Mouse (Mus musculus) CH12.LX (cell line): Measurements from ENCODE around the gene Miip. TPM values are rescaled to one million over a fixed set of nuclear protein-coding genes. Genes with fewer than 3 reads are reported as not detected.
A peak's percentile ranks its signal among the peaks of the same experiment; 100 is the strongest.
"Not testable (repeated sequence)": the region's sequence is repeated elsewhere in the genome, so short reads cannot be mapped to it uniquely, and the experiment has no call there.

ENCODE experiments used
- DNase-seq: peaks from one replicate; pipeline ENCODE4 v3.0.0-alpha.2; 2013; ENCODE audit errors: extremely low read depth
- H3K27ac ChIP-seq: 2 replicates; pipeline ENCODE4 v1.5.1; 2012; ENCODE audit warnings: low read depth, mild to moderate bottlenecking, control low read depth, moderate library complexity; ENCODE audit not compliant: insufficient read depth
- H3K27me3 ChIP-seq: replicated peaks from 2 replicates; pipeline ENCODE3; 2012; ENCODE audit warnings: inconsistent platforms
- H3K36me3 ChIP-seq, 2 experiments: replicated peaks in 1 of 2; 2 replicates each; pipeline versions ENCODE3 to v1.6.1; 2012; ENCODE audit warnings: inconsistent platforms in 1 of 2, low read length in 1 of 2, mild to moderate bottlenecking in 1 of 2, mixed read lengths in 1 of 2, moderate library complexity in 1 of 2; ENCODE audit not compliant: control insufficient read depth in 1 of 2, insufficient read depth in 1 of 2
- H3K4me1 ChIP-seq, 2 experiments: 2 replicates each; pipeline ENCODE4 v1.6.1; 2012; ENCODE audit warnings: inconsistent platforms in 1 of 2, moderate library complexity in 1 of 2; ENCODE audit not compliant: insufficient read depth in 2 of 2, control insufficient read depth in 1 of 2
- H3K4me2 ChIP-seq: 2 replicates; pipeline ENCODE4 v1.6.1; 2012; ENCODE audit warnings: low read depth, mild to moderate bottlenecking, control low read depth; ENCODE audit not compliant: poor library complexity, insufficient read depth, severe bottlenecking
- H3K4me3 ChIP-seq, 3 experiments: fragments of 150-350 bp in 1 of 3; sonication (generic) in 1 of 3; replicated peaks in 1 of 3; 2 replicates each; pipeline versions ENCODE3 to v1.5.1; 2011 to 2012; ENCODE audit warnings: low read depth in 2 of 3, low read length in 2 of 3, mild to moderate bottlenecking in 2 of 3, moderate library complexity in 2 of 3, control low read depth in 1 of 3, improper control_type of control experiment in 1 of 3, inconsistent platforms in 1 of 3, mixed read lengths in 1 of 3; ENCODE audit not compliant: poor library complexity in 1 of 3
- H3K79me2 ChIP-seq: replicated peaks from 2 replicates; pipeline ENCODE4 v1.6.1; 2012; ENCODE audit warnings: mild to moderate bottlenecking, moderate library complexity; ENCODE audit not compliant: control insufficient read depth, poor library complexity, insufficient read depth, severe bottlenecking; ENCODE audit errors: extremely low read depth
- H3K9ac ChIP-seq: 2 replicates; pipeline ENCODE4 v1.6.1; 2012; ENCODE audit warnings: low read depth, mild to moderate bottlenecking, control low read depth, moderate library complexity; ENCODE audit not compliant: insufficient read depth
- H3K9me3 ChIP-seq: replicated peaks from 2 replicates; pipeline ENCODE3; 2012; ENCODE audit warnings: low read length, inconsistent platforms, mixed read lengths
- CTCF ChIP-seq, 2 experiments: IDR thresholded peaks in 1 of 2; conservative IDR thresholded peaks in 1 of 2; 2 replicates each; pipeline ENCODE4 v1.5.1; 2011 to 2012; ENCODE audit warnings: low read depth in 2 of 2, low read length in 2 of 2, improper control_type of control experiment in 1 of 2, inconsistent platforms in 1 of 2, mild to moderate bottlenecking in 1 of 2, moderate library complexity in 1 of 2
- JUND ChIP-seq: conservative IDR thresholded peaks from 2 replicates; pipeline ENCODE4 v1.6.1; 2011; ENCODE audit warnings: low read depth, low read length, improper control_type of control experiment
- MXI1 ChIP-seq: IDR thresholded peaks from 2 replicates; pipeline ENCODE4 v1.6.1; 2011; ENCODE audit warnings: mild to moderate bottlenecking, low read depth, low read length, improper control_type of control experiment
- NRF1 ChIP-seq: IDR thresholded peaks from 2 replicates; pipeline ENCODE4 v1.6.1; 2014; ENCODE audit warnings: low read depth, mild to moderate bottlenecking, inconsistent platforms, low read length, improper control_type of control experiment, moderate library complexity
- PAX5 ChIP-seq: IDR thresholded peaks from 2 replicates; pipeline ENCODE4 v1.6.1; 2012; ENCODE audit warnings: low read length, inconsistent platforms, mixed read lengths
- POLR2AphosphoS2 ChIP-seq: IDR thresholded peaks from 2 replicates; pipeline ENCODE4 v1.6.1; 2011; ENCODE audit warnings: low read depth, low read length, improper control_type of control experiment
- RAD21 ChIP-seq: IDR thresholded peaks from 2 replicates; pipeline ENCODE4 v1.6.1; 2011; ENCODE audit warnings: low read depth, mild to moderate bottlenecking, low read length, improper control_type of control experiment, moderate library complexity
- RCOR1 ChIP-seq: conservative IDR thresholded peaks from 2 replicates; pipeline ENCODE4 v1.6.1; 2012; ENCODE audit warnings: low read depth, mild to moderate bottlenecking, inconsistent platforms, low read length, improper control_type of control experiment
- SMC3 ChIP-seq: IDR thresholded peaks from 2 replicates; pipeline ENCODE4 v1.6.1; 2011; ENCODE audit warnings: low read depth, low read length, improper control_type of control experiment
- TBP ChIP-seq: conservative IDR thresholded peaks from 2 replicates; pipeline ENCODE4 v1.6.1; 2011; ENCODE audit warnings: low read depth, low read length, improper control_type of control experiment
- ZKSCAN1 ChIP-seq: IDR thresholded peaks from 2 replicates; pipeline ENCODE4 v1.6.1; 2012; ENCODE audit warnings: low read depth, inconsistent platforms, low read length, improper control_type of control experiment, borderline replicate concordance
- ZMIZ1 ChIP-seq: IDR thresholded peaks from 2 replicates; pipeline ENCODE4 v1.6.1; 2012; ENCODE audit warnings: low read depth, mild to moderate bottlenecking, inconsistent platforms, low read length, improper control_type of control experiment
- dilution Hi-C: fragments of 300-500 bp; cut with MboI; formaldehyde crosslinking; loops from 2 replicates; pipeline ENCODE4 v1.14.3; 2020; ENCODE audit warnings: low sequenced_read_pairs; ENCODE audit not compliant: extremely low pct_unique_long_range_greater_than_20kb, extremely low pct_ligation_motif_present
- in situ Hi-C: fragments of 300-500 bp; cut with MboI; formaldehyde crosslinking; loops from 3 replicates; pipeline ENCODE4 v1.14.3; 2019; ENCODE audit warnings: low sequenced_read_pairs, low pct_ligation_motif_present, low pct_unique_long_range_greater_than_20kb, mixed read lengths
- polyA plus RNA-seq: library from polyadenylated mRNA; unstranded; fragments of >175 nt; gene quantifications from 2 replicates; pipeline ENCODE4 v1.2.1, GENCODE M21; 2012; ENCODE audit warnings: low read depth; ENCODE audit not compliant: insufficient read length
- total RNA-seq, 2 experiments: library from RNA; depleted of rRNA; stranded (reverse); fragments of 300-350 nt in 1 of 2; fragments of >200 nt in 1 of 2; gene quantifications; 2 replicates each; pipeline ENCODE4 v1.2.3; 2012 to 2014

Miip gene
- total and polyA plus RNA-seq, 3 experiments, result 31.5 to 58.8 (median 46.6) TPM

GRCm38 (mm10) chr4:147867563-147868449, 810 bp downstream of the Miip start:
- dilution Hi-C loops, result no loop called here

GRCm38 (mm10) chr4:147866793-147867192, 1.8 kb downstream of the Miip start:
- Histone ChIP-seq H3K36me3 (peaks cover 35 to 54% of the 10 kb centered on the region in 2 experiments), H3K79me2 (peaks cover 25% of the 10 kb centered on the region), H3K4me1 (peaks cover 0 to 28% of the 10 kb centered on the region in 2 experiments; a peak in 2 of 4 replicates)
- H3K9me3 ChIP-seq, in situ Hi-C loops, H3K4me3 ChIP-seq, dilution Hi-C loops, DNase-seq, H3K9ac ChIP-seq, H3K4me2 ChIP-seq, H3K27ac ChIP-seq, H3K27me3 ChIP-seq: not testable (repeated sequence)

More at GRCm38 (mm10) chr4:147867563-147868449, 810 bp downstream of the Miip start:
- Histone ChIP-seq H3K36me3 (peaks cover 30 to 50% of the 10 kb centered on the region in 2 experiments), H3K4me1 (peaks cover 0 to 28% of the 10 kb centered on the region in 2 experiments; a peak in 2 of 4 replicates), H3K4me3 (peak overlapping the region; percentile 85 to 97 (median 96)), H3K27me3 (no peaks in the 10 kb centered on the region), H3K4me2 (peak overlapping the region; percentile 96), H3K9me3 (no peaks in the 10 kb centered on the region), H3K27ac (peak overlapping the region; percentile 63), H3K79me2 (peaks cover 25% of the 10 kb centered on the region), H3K9ac (peak overlapping the region; percentile 90)
- in situ Hi-C loops, result no loop called here
- DNase-seq, result no peak
- TF ChIP-seq CTCF (conservative IDR thresholded peaks at IDR 0.05 in 1 of 2, IDR thresholded peaks at IDR 0.05 in 1 of 2; ENCODE audit: low read depth in 2 of 2, low read length in 2 of 2) (peak in 1 of 2 experiments; percentile 38; a peak in 1 of 4 replicates), MXI1 (peak; percentile 28; the same call in 1 of the 2 replicates), JUND (no peak), TBP (no peak), SMC3 (no peak; the same call in 1 of the 2 replicates), ZMIZ1 (no peak), NRF1 (no peak), RCOR1 (0 out of 2 replicates have a peak, but pooled peaks have one; percentile 23), PAX5 (no peak), RAD21 (peak; percentile 29), POLR2AphosphoS2 (no peak), ZKSCAN1 (no peak)
